Mouse (Mus musculus): ENCODE results near the gene Filip1l. TPM values are rescaled to one million over a fixed set of nuclear protein-coding genes. Genes with fewer than 3 reads are reported as not detected.

Filip1l gene
- polyA plus RNA-seq, 1 experiment from 2014 or later: 3.8 TPM

- Histone ChIP-seq H3K36me3 (no peaks in the 10 kb centered on the region), H3K4me1 (no peaks in the 10 kb centered on the region), H3K4me3 (no peak overlapping the region), H3K27me3 (replicated peaks) (no peaks in the 10 kb centered on the region), H3K9ac (no peak overlapping the region), H3K4me2 (no peak overlapping the region), H3K9me3 (replicated peaks) (no peaks in the 10 kb centered on the region), H3K27ac (no peak overlapping the region)
- ATAC-seq: no peak
- WGBS (ENCODE audit: insufficient replicate concordance): 67% methylated on average over 5 of the region's 5 CpGs
These were observed 50.9 kb downstream of the Filip1l start for GRCm38 (mm10) chr16:57403825-57404224.

- Histone ChIP-seq H3K4me3 (no peak overlapping the region), H3K9me3 (replicated peaks) (no peaks in the 10 kb centered on the region), H3K9ac (no peak overlapping the region), H3K4me1 (no peaks in the 10 kb centered on the region), H3K36me3 (no peaks in the 10 kb centered on the region), H3K27me3 (replicated peaks) (no peaks in the 10 kb centered on the region), H3K27ac (no peak overlapping the region), H3K4me2 (no peak overlapping the region)
- 46% methylated on average over 4 of the region's 4 CpGs for WGBS (ENCODE audit: insufficient replicate concordance)
- ATAC-seq: no peak
These were observed 59.9 kb downstream of the Filip1l start for GRCm38 (mm10) chr16:57412766-57413165.

GRCm38 (mm10) chr16:57416049-57416448 is 63.2 kb downstream of the Filip1l start:
- Histone ChIP-seq H3K36me3 (no peaks in the 10 kb centered on the region), H3K4me2 (no peak overlapping the region), H3K9ac (no peak overlapping the region), H3K27me3 (replicated peaks) (no peaks in the 10 kb centered on the region), H3K27ac (no peak overlapping the region), H3K4me1 (no peaks in the 10 kb centered on the region), H3K9me3 (replicated peaks) (no peaks in the 10 kb centered on the region), H3K4me3 (no peak overlapping the region)
- ATAC-seq: no peak
- WGBS (ENCODE audit: insufficient replicate concordance): 90% methylated on average over 2 of the region's 2 CpGs

- ATAC-seq: no peak
- no peak overlapping the region for H3K9ac ChIP-seq
- no peak overlapping the region for H3K4me2 ChIP-seq
These were observed 64.1 kb downstream of the Filip1l start for GRCm38 (mm10) chr16:57417017-57417416.

GRCm38 (mm10) chr16:57417955-57418354 is 65.1 kb downstream of the Filip1l start:
- Histone ChIP-seq H3K9ac (no peak overlapping the region), H3K4me3 (no peak overlapping the region), H3K4me1 (peaks cover 2% of the 10 kb centered on the region; the same call in 1 of the 2 replicates), H3K27me3 (replicated peaks) (no peaks in the 10 kb centered on the region), H3K4me2 (no peak overlapping the region), H3K9me3 (replicated peaks) (no peaks in the 10 kb centered on the region), H3K36me3 (no peaks in the 10 kb centered on the region), H3K27ac (no peak overlapping the region)
- no peak for ATAC-seq
- WGBS (ENCODE audit: insufficient replicate concordance): 56% methylated on average over 1 of the region's 1 CpGs

More at GRCm38 (mm10) chr16:57417017-57417416, 64.1 kb downstream of the Filip1l start:
- WGBS (ENCODE audit: insufficient replicate concordance): 71% methylated on average over 9 of the region's 9 CpGs
- no peaks in the 10 kb centered on the region for H3K9me3 ChIP-seq (replicated peaks)
- H3K4me3 ChIP-seq: no peak overlapping the region
- H3K27me3 ChIP-seq (replicated peaks): no peaks in the 10 kb centered on the region
- H3K27ac ChIP-seq: no peak overlapping the region
- no peaks in the 10 kb centered on the region for H3K36me3 ChIP-seq
- no peaks in the 10 kb centered on the region for H3K4me1 ChIP-seq

- Histone ChIP-seq H3K9ac (no peak overlapping the region), H3K4me3 (no peak overlapping the region), H3K4me1 (peaks cover 7% of the 10 kb centered on the region; the same call in 1 of the 2 replicates), H3K27me3 (replicated peaks) (no peaks in the 10 kb centered on the region), H3K36me3 (no peaks in the 10 kb centered on the region), H3K9me3 (replicated peaks) (no peaks in the 10 kb centered on the region), H3K4me2 (no peak overlapping the region), H3K27ac (no peak overlapping the region)
- no peak for ATAC-seq
- WGBS (ENCODE audit: insufficient replicate concordance): 74% methylated on average over 5 of the region's 5 CpGs
These were observed 66.4 kb downstream of the Filip1l start for GRCm38 (mm10) chr16:57419332-57419731.

GRCm38 (mm10) chr16:57419881-57420280 is 67.0 kb downstream of the Filip1l start:
- Histone ChIP-seq H3K4me3 (no peak overlapping the region), H3K4me1 (peaks cover 7% of the 10 kb centered on the region; the same call in 1 of the 2 replicates), H3K4me2 (no peak overlapping the region), H3K9ac (no peak overlapping the region), H3K27me3 (replicated peaks) (no peaks in the 10 kb centered on the region), H3K9me3 (replicated peaks) (no peaks in the 10 kb centered on the region), H3K36me3 (no peaks in the 10 kb centered on the region), H3K27ac (no peak overlapping the region)
- no peak for ATAC-seq
- 71% methylated on average over 5 of the region's 5 CpGs for WGBS (ENCODE audit: insufficient replicate concordance)

- no peak overlapping the region for H3K4me3 ChIP-seq
- H3K36me3 ChIP-seq: no peaks in the 10 kb centered on the region
- no peak for ATAC-seq
- WGBS (ENCODE audit: insufficient replicate concordance): 40% methylated on average over 8 of the region's 8 CpGs
- no peak overlapping the region for H3K27ac ChIP-seq
- H3K4me1 ChIP-seq: peaks cover 7% of the 10 kb centered on the region; the same call in 1 of the 2 replicates
- H3K4me2 ChIP-seq: no peak overlapping the region
- no peaks in the 10 kb centered on the region for H3K27me3 ChIP-seq (replicated peaks)
- no peak overlapping the region for H3K9ac ChIP-seq
- no peaks in the 10 kb centered on the region for H3K9me3 ChIP-seq (replicated peaks)
These were observed 68.1 kb downstream of the Filip1l start for GRCm38 (mm10) chr16:57420773-57421556.

- Histone ChIP-seq H3K36me3 (no peaks in the 10 kb centered on the region), H3K4me2 (no peak overlapping the region), H3K9ac (no peak overlapping the region), H3K4me3 (no peak overlapping the region), H3K9me3 (replicated peaks) (no peaks in the 10 kb centered on the region), H3K4me1 (peaks cover 7% of the 10 kb centered on the region; the same call in 1 of the 2 replicates), H3K27me3 (replicated peaks) (no peaks in the 10 kb centered on the region), H3K27ac (no peak overlapping the region)
- ATAC-seq: no peak
- WGBS (ENCODE audit: insufficient replicate concordance): 71% methylated on average over 7 of the region's 7 CpGs
These were observed 69.0 kb downstream of the Filip1l start for GRCm38 (mm10) chr16:57421680-57422417.

GRCm38 (mm10) chr16:57423001-57423800 is 70.3 kb downstream of the Filip1l start:
- Histone ChIP-seq H3K4me3 (no peak overlapping the region), H3K9me3 (replicated peaks) (no peaks in the 10 kb centered on the region), H3K9ac (no peak overlapping the region), H3K27me3 (replicated peaks) (no peaks in the 10 kb centered on the region), H3K4me1 (peaks cover 7% of the 10 kb centered on the region; the same call in 1 of the 2 replicates), H3K4me2 (no peak overlapping the region), H3K36me3 (no peaks in the 10 kb centered on the region), H3K27ac (no peak overlapping the region)
- 39% methylated on average over 6 of the region's 6 CpGs for WGBS (ENCODE audit: insufficient replicate concordance)
- ATAC-seq: no peak

GRCm38 (mm10) chr16:57426680-57427079 is 73.8 kb downstream of the Filip1l start:
- Histone ChIP-seq H3K36me3 (no peaks in the 10 kb centered on the region), H3K27ac (no peak overlapping the region), H3K4me2 (no peak overlapping the region), H3K9ac (no peak overlapping the region), H3K9me3 (replicated peaks) (no peaks in the 10 kb centered on the region), H3K4me1 (peaks cover 7% of the 10 kb centered on the region; the same call in 1 of the 2 replicates), H3K4me3 (no peak overlapping the region), H3K27me3 (replicated peaks) (no peaks in the 10 kb centered on the region)
- no peak for ATAC-seq
- 76% methylated on average over 10 of the region's 10 CpGs for WGBS (ENCODE audit: insufficient replicate concordance)

All from liver, embryonic 12.5 days (tissue).